Mouse (Mus musculus) ES-E14 (cell line): ENCODE data around the gene Eif4ebp2.

Source experiments
- CHD2 ChIP-seq: IDR thresholded peaks from 2 replicates; pipeline ENCODE4 v1.6.1; 2014; ENCODE audit warnings: mild to moderate bottlenecking, low read depth, low read length, inconsistent platforms
- HCFC1 ChIP-seq: IDR thresholded peaks from 2 replicates; pipeline ENCODE4 v1.6.1; 2012; ENCODE audit warnings: low read length, inconsistent platforms, borderline replicate concordance; ENCODE audit not compliant: insufficient read depth
- MAFK ChIP-seq: IDR thresholded peaks from 2 replicates; pipeline ENCODE4 v1.6.1; 2014; ENCODE audit warnings: mild to moderate bottlenecking, low read depth, low read length, inconsistent platforms; ENCODE audit not compliant: insufficient read depth
- ZC3H11A ChIP-seq: IDR thresholded peaks from 2 replicates; pipeline ENCODE4 v1.6.1; 2012; ENCODE audit warnings: low read depth, mild to moderate bottlenecking, inconsistent platforms, low read length, borderline replicate concordance
- ZNF384 ChIP-seq: IDR thresholded peaks from 2 replicates; pipeline ENCODE4 v1.6.1; 2012; ENCODE audit warnings: low read depth, low read length, inconsistent platforms

- TF ChIP-seq CHD2 (no peak), ZC3H11A (no peak), HCFC1 (no peak), ZNF384 (no peak), MAFK (no peak)
These were observed 46.5 kb downstream of the Eif4ebp2 start for GRCm38 (mm10) chr10:61405958-61406357.
